Mouse (Mus musculus) kidney, postnatal 0 days (tissue): ENCODE measurements at regions not wholly inside any gene's neighbourhood (a gene's known extent, or its start where the extent isn't known, plus 50 kb on each side); places are given as distances from the start of the nearest gene placed in this dataset.

Experiments
- ATAC-seq: fragments of 200-750 bp; cut with Nextera tagmentation; replicated peaks from 2 replicates; pipeline ENCODE4 v1.8.0; 2017; ENCODE audit warnings: low read depth, moderate number of reproducible peaks, moderate TSS enrichment, moderate library complexity; ENCODE audit not compliant: low FRiP score
- DNase-seq: peaks from one replicate; pipeline ENCODE4 v3.0.0-alpha.2; 2016; ENCODE audit warnings: low spot score
- H3K27ac ChIP-seq: fragments of 300-500 bp; sonication (generic); 2 replicates; pipeline ENCODE4 v1.5.1; 2014; ENCODE audit warnings: mild to moderate bottlenecking
- H3K27me3 ChIP-seq: fragments of 300-500 bp; sonication (generic); 2 replicates; pipeline ENCODE4 v1.6.1; 2014; ENCODE audit warnings: low read length, mixed read lengths; ENCODE audit not compliant: insufficient read depth
- H3K36me3 ChIP-seq: fragments of 300-500 bp; sonication (generic); 2 replicates; pipeline ENCODE4 v1.6.1; 2014; ENCODE audit warnings: low read length, mixed read lengths; ENCODE audit not compliant: insufficient read depth
- H3K4me1 ChIP-seq: fragments of 300-500 bp; sonication (generic); replicated peaks from 2 replicates; pipeline ENCODE4 v1.6.1; 2014; ENCODE audit warnings: antibody characterized with exemption, low read length, mixed read lengths; ENCODE audit not compliant: insufficient read depth
- H3K4me2 ChIP-seq: fragments of 300-500 bp; sonication (generic); 2 replicates; pipeline ENCODE4 v1.6.1; 2014; ENCODE audit warnings: mild to moderate bottlenecking, low read length, moderate library complexity, mixed read lengths
- H3K4me3 ChIP-seq: fragments of 300-500 bp; sonication (generic); replicated peaks from 2 replicates; pipeline ENCODE4 v1.5.1; 2014; ENCODE audit warnings: low read depth, low read length
- H3K9ac ChIP-seq: fragments of 300-500 bp; sonication (generic); 2 replicates; pipeline ENCODE4 v1.6.1; 2014; ENCODE audit warnings: low read depth, low read length
- H3K9me3 ChIP-seq: fragments of 300-500 bp; sonication (generic); replicated peaks from 2 replicates; pipeline ENCODE4 v1.6.1; 2016; ENCODE audit warnings: low read length, inconsistent platforms, mixed read lengths
- CTCF ChIP-seq: IDR thresholded peaks from 2 replicates; pipeline ENCODE4 v1.5.1; 2016; ENCODE audit warnings: antibody characterized with exemption, low read depth, mild to moderate bottlenecking, moderate library complexity
- WGBS: fragments of 180-500 bp; shearing (Covaris S2); extraction: QIAGEN DNeasy Blood & Tissue Kit; methylation state at CpG from one replicate; pipeline ENCODE4 v1.1.7; 2014; 5-methylcytosine and 5-hydroxymethylcytosine counted together

DNA sequence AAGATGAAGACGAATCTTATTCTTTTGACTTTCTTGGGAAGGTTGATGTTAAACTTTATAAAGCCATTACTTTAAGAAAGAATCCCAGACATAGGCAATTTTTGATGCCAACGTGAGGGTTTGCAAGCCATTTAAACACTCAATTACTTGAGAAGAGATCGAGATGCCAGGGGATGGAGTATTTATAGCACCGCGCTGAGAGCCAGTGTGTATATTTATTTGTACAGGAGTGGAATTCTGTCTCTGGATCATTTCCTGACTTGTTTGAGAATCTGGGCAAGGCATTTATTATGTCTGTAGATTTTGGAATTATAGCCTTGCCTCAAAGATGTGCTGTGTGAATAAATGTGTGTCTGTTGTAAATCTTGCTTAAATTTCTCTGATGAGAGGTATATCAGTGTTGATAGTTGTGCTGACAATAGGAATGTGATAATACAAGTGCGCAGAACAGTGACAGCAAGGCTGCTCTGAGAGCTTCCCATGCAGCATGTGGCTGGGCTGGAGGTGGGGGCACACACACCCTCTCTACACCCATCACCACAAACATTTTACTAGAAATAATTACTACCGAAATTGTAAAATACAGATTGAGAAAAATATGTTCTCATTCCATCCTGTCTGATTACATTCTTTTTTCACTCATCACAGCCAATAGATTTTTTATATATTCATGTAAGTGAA lies 58.6 kb upstream of the Eif4g2 start:
- H3K27ac ChIP-seq = no peak overlapping the region
- 63% methylated on average over 7 of the region's 7 CpGs for WGBS
- TF ChIP-seq CTCF = no peak
- ATAC-seq (no peak), DNase-seq (no peak)
- H3K9me3 ChIP-seq = no peaks in the 10 kb centered on the region
- H3K4me1 ChIP-seq = no peaks in the 10 kb centered on the region
- H3K36me3 ChIP-seq = no peaks in the 10 kb centered on the region
- no peak overlapping the region for H3K4me3 ChIP-seq
- no peaks in the 10 kb centered on the region for H3K27me3 ChIP-seq
- H3K4me2 ChIP-seq = no peak overlapping the region
- no peak overlapping the region for H3K9ac ChIP-seq

DNA sequence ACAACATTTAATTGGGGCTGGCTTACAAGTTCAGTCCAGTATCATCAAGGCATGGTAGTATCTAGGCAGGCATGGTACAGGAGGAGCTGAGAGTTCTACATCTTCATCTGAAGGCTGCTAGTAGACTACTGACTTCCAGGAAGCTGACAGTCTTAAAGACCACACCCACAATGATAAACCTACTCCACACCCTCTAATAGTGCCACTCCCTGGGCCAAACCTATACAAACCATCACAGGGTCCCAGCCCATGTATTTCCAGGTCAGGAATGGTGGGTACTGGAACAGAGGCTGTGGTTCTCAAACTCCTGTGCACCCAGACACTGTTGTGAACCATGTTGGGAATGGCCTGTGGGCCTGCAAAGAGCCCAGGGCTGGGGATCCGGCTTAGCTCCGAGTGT lies 55.2 kb upstream of the Eif4g2 start:
- H3K4me1 ChIP-seq = no peaks in the 10 kb centered on the region
- DNase-seq (no peak), ATAC-seq (no peak)
- no peaks in the 10 kb centered on the region for H3K9me3 ChIP-seq
- no peak for TF ChIP-seq CTCF
- H3K4me3 ChIP-seq = no peak overlapping the region
- H3K36me3 ChIP-seq = no peaks in the 10 kb centered on the region
- H3K27ac ChIP-seq = no peak overlapping the region
- no peaks in the 10 kb centered on the region for H3K27me3 ChIP-seq
- WGBS = 96% methylated on average over 2 of the region's 2 CpGs
- H3K4me2 ChIP-seq = no peak overlapping the region
- no peak overlapping the region for H3K9ac ChIP-seq

DNA sequence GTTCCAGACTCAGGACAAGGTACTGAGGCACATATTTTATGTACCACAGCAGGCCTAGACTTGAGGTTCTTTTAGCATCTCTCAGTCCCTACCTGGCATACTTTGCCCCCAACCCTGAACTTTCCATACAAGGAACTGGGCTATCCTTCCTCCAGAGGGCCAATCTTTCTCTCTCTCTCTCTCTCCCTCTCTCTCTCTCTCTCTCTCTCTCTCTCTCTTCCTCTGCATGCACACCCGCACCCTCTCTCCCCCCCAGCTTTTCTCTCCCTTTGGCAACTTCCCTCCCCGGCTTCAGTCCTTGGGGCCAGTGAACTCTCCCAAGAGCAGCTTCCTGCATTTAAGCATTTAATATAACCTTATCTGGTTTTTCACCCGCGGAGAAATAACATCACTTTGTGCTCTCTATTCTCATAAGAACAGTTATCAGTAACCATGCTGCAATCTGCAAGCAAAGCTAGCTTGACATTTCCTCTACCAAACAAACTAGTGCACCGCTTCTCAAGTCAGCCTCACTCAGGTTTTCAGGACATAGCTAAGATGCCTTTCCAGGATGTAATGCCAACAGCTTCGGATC lies 53.3 kb upstream of the Eif4g2 start:
- Histone ChIP-seq H3K9ac (no peak overlapping the region), H3K27ac (no peak overlapping the region), H3K27me3 (no peaks in the 10 kb centered on the region), H3K4me3 (no peak overlapping the region), H3K9me3 (no peaks in the 10 kb centered on the region), H3K4me2 (no peak overlapping the region), H3K36me3 (no peaks in the 10 kb centered on the region), H3K4me1 (no peaks in the 10 kb centered on the region)
- 67% methylated on average over 6 of the region's 6 CpGs for WGBS
- no peak for TF ChIP-seq CTCF
- DNase-seq (no peak), ATAC-seq (no peak)

DNA sequence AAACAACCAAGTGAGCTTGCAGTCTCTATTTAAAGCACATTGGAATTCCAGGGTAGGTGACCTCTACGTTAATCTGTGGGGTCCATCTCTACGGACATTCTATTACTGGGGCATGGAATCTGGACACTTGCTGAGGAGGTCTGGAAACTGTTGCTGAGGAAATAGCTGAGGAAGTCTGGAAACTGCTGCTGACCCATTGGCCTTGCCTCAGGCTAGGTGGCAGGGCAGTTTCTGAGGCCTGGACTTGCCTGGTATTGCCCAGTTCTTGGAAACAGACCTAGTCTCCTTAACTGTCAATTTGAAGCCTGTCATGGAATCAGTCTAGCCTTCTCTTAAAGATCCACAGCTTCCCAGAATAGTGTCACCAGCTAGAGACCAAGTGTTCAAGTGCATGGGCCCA lies 51.7 kb upstream of the Eif4g2 start:
- H3K4me1 ChIP-seq = no peaks in the 10 kb centered on the region
- no peaks in the 10 kb centered on the region for H3K9me3 ChIP-seq
- H3K4me2 ChIP-seq = no peak overlapping the region
- no peaks in the 10 kb centered on the region for H3K27me3 ChIP-seq
- no peak for ATAC-seq
- no peak for DNase-seq
- no peak overlapping the region for H3K9ac ChIP-seq
- no peak overlapping the region for H3K4me3 ChIP-seq
- no peak for TF ChIP-seq CTCF
- WGBS = 81% methylated on average over 2 of the region's 2 CpGs
- H3K36me3 ChIP-seq = no peaks in the 10 kb centered on the region
- H3K27ac ChIP-seq = no peak overlapping the region
